Mouse (Mus musculus): ENCODE results near the gene Aldh1a7. TPM values are rescaled to one million over a fixed set of nuclear protein-coding genes. Genes with fewer than 3 reads are reported as not detected.
"Not testable (repeated sequence)": the region's sequence is repeated elsewhere in the genome, so short reads cannot be mapped to it uniquely, and the experiment has no call there.

Aldh1a7 gene
- polyA plus RNA-seq, 1 experiment from 2014 or later: 0.72 TPM

- WGBS: 93% methylated on average over 1 of the region's 1 CpGs
- Histone ChIP-seq H3K36me3 (ENCODE audit: control insufficient read depth, insufficient read depth, low read length) (no peaks in the 10 kb centered on the region), H3K9me3 (ENCODE audit: control insufficient read depth, low read length) (no peaks in the 10 kb centered on the region), H3K4me2 (ENCODE audit: low read depth, low read length) (no peak overlapping the region), H3K4me1 (ENCODE audit: control insufficient read depth, insufficient read depth, low read length) (no peaks in the 10 kb centered on the region), H3K9ac (replicated peaks; ENCODE audit: low read depth, low read length) (no peak overlapping the region), H3K27ac (ENCODE audit: low read depth, low read length) (no peak overlapping the region), H3K4me3 (ENCODE audit: low read depth, low read length) (no peak overlapping the region), H3K27me3 (ENCODE audit: control insufficient read depth, insufficient read depth, low read length) (no peaks in the 10 kb centered on the region)
- no peak for ATAC-seq (ENCODE audit: low read depth)
These were observed 74.2 kb downstream of the Aldh1a7 start for GRCm38 (mm10) chr19:20653082-20653676.

- H3K4me1 ChIP-seq (ENCODE audit: control insufficient read depth, insufficient read depth, low read length): no peaks in the 10 kb centered on the region
- H3K4me2 ChIP-seq (ENCODE audit: low read depth, low read length): no peak overlapping the region
- H3K4me3 ChIP-seq (ENCODE audit: low read depth, low read length): no peak overlapping the region
- H3K36me3 ChIP-seq (ENCODE audit: control insufficient read depth, insufficient read depth, low read length): no peaks in the 10 kb centered on the region
- H3K27me3 ChIP-seq (ENCODE audit: control insufficient read depth, insufficient read depth, low read length): no peaks in the 10 kb centered on the region
- H3K9ac ChIP-seq (replicated peaks; ENCODE audit: low read depth, low read length): no peak overlapping the region
- H3K27ac ChIP-seq (ENCODE audit: low read depth, low read length): no peak overlapping the region
- 21% methylated on average over 2 of the region's 2 CpGs for WGBS
- ATAC-seq (ENCODE audit: low read depth): no peak
- no peaks in the 10 kb centered on the region for H3K9me3 ChIP-seq (ENCODE audit: control insufficient read depth, low read length)
These were observed 77.4 kb downstream of the Aldh1a7 start for GRCm38 (mm10) chr19:20650008-20650407.

GRCm38 (mm10) chr19:20647496-20647895 lies 79.9 kb downstream of the Aldh1a7 start:
- not testable (repeated sequence) for H3K4me2 ChIP-seq (ENCODE audit: low read depth, low read length); H3K36me3 ChIP-seq (ENCODE audit: control insufficient read depth, insufficient read depth, low read length); H3K27me3 ChIP-seq (ENCODE audit: control insufficient read depth, insufficient read depth, low read length); H3K4me1 ChIP-seq (ENCODE audit: control insufficient read depth, insufficient read depth, low read length); H3K4me3 ChIP-seq (ENCODE audit: low read depth, low read length); H3K9me3 ChIP-seq (ENCODE audit: control insufficient read depth, low read length); H3K27ac ChIP-seq (ENCODE audit: low read depth, low read length); H3K9ac ChIP-seq (replicated peaks; ENCODE audit: low read depth, low read length); ATAC-seq (ENCODE audit: low read depth)

GRCm38 (mm10) chr19:20644346-20644745 lies 83.0 kb downstream of the Aldh1a7 start:
- 45% methylated on average over 3 of the region's 3 CpGs for whole genome bisulfite sequencing

More at GRCm38 (mm10) chr19:20644346-20644745, 83.0 kb downstream of the Aldh1a7 start:
- no peaks in the 10 kb centered on the region for H3K27me3 ChIP-seq (ENCODE audit: control insufficient read depth, insufficient read depth, low read length)
- H3K4me2 ChIP-seq (ENCODE audit: low read depth, low read length): no peak overlapping the region
- no peaks in the 10 kb centered on the region for H3K9me3 ChIP-seq (ENCODE audit: control insufficient read depth, low read length)
- H3K4me3 ChIP-seq (ENCODE audit: low read depth, low read length): no peak overlapping the region
- H3K36me3 ChIP-seq (ENCODE audit: control insufficient read depth, insufficient read depth, low read length): no peaks in the 10 kb centered on the region
- H3K9ac ChIP-seq (replicated peaks; ENCODE audit: low read depth, low read length): no peak overlapping the region
- no peak overlapping the region for H3K27ac ChIP-seq (ENCODE audit: low read depth, low read length)
- ATAC-seq (ENCODE audit: low read depth): no peak
- H3K4me1 ChIP-seq (ENCODE audit: control insufficient read depth, insufficient read depth, low read length): no peaks in the 10 kb centered on the region

Other genes with a start within 250 kb of the Aldh1a7 start
- gene Aldh1a1, start 234.8 kb downstream of the Aldh1a7 start, polyA plus RNA-seq (2014; fragmentation: Nextera tagmentation; extraction: Ambion mirVana): 1.4 and 3.2 TPM in 2 replicates
- gene Tmc1, start 226.6 kb upstream of the Aldh1a7 start, polyA plus RNA-seq (2014; fragmentation: Nextera tagmentation; extraction: Ambion mirVana): 0.10 and 0.31 TPM in 2 replicates